Mouse (Mus musculus): ENCODE measurements around the gene Speg. TPM values are rescaled to one million over a fixed set of nuclear protein-coding genes. Genes with fewer than 3 reads are reported as not detected.

Speg gene
- polyA plus RNA-seq, 1 experiment from 2014 or later: 9.4 TPM

DNA sequence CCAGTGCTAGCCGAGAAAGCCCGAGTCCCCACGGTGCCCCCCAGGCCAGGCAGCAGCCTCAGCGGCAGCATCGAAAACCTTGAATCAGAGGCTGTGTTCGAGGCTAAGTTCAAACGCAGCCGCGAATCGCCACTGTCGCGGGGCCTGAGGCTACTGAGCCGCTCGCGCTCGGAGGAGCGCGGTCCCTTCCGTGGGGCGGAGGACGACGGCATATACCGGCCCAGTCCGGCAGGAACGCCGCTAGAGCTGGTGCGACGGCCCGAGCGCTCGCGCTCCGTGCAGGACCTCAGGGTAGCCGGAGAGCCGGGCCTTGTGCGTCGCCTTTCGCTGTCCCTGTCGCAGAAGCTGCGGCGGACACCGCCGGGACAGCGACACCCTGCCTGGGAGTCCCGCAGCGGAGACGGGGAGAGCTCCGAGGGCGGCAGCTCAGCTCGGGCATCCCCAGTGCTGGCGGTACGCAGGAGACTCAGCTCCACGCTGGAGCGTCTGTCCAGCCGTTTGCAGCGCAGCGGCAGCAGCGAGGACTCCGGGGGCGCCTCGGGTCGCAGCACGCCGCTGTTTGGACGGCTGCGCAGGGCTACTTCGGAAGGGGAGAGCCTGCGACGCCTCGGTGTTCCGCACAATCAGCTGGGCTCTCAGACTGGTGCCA lies 47.9 kb downstream of the Speg start:
- Histone ChIP-seq H3K4me2 (peak overlapping the region; percentile 52), H3K9me3 (replicated peaks) (no peaks in the 10 kb centered on the region), H3K9ac (no peak overlapping the region), H3K36me3 (replicated peaks) (no peaks in the 10 kb centered on the region), H3K27me3 (peaks cover 76% of the 10 kb centered on the region), H3K4me1 (replicated peaks) (peaks cover 11% of the 10 kb centered on the region), H3K4me3 (replicated peaks) (peak overlapping the region; percentile 23; the same call in 1 of the 2 replicates), H3K27ac (replicated peaks) (no peak overlapping the region)
- peak; percentile 25; the same call in 1 of the 2 replicates for ATAC-seq (ENCODE audit: insufficient read depth)
- 3% methylated on average over 71 of the region's 71 CpGs for WGBS (ENCODE audit: insufficient replicate concordance)

DNA sequence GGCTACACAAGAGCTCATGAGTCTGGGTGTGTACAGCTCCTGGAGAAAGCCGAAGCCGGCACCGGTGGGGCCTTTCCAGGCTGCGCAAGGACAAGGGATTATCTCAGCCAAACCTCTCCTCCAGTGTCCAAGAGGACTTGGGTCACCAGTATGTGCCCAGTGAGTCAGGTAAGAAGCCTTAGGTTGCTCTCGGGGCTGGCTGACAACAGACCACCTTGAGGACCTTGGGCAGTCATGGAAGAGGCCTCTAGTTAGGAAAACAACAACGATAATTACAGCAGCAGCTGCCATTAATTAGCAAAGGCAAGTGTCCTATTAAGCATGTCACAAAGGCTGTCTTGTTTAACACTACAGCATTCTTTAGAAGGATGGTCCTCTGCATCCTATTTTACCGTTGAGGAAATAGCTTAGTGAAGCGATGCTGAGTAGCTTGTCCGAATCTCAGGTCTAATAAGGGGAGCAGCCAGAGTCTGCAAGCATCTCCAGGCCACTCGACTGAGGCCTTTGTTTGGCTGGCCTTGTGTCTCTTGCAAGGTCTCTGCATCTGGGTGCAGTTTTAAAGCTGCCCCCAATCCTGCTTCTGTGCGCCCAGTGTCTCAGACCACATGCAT lies 48.8 kb downstream of the Speg start:
- H3K9me3 ChIP-seq (replicated peaks): no peaks in the 10 kb centered on the region
- no peaks in the 10 kb centered on the region for H3K36me3 ChIP-seq (replicated peaks)
- H3K27me3 ChIP-seq: peaks cover 76% of the 10 kb centered on the region
- no peak for ATAC-seq (ENCODE audit: insufficient read depth)
- H3K4me3 ChIP-seq (replicated peaks): no peak overlapping the region
- no peak overlapping the region for H3K9ac ChIP-seq
- H3K27ac ChIP-seq (replicated peaks): no peak overlapping the region
- peaks cover 11% of the 10 kb centered on the region for H3K4me1 ChIP-seq (replicated peaks)
- H3K4me2 ChIP-seq: no peak overlapping the region
- WGBS (ENCODE audit: insufficient replicate concordance): 59% methylated on average over 11 of the region's 11 CpGs

DNA sequence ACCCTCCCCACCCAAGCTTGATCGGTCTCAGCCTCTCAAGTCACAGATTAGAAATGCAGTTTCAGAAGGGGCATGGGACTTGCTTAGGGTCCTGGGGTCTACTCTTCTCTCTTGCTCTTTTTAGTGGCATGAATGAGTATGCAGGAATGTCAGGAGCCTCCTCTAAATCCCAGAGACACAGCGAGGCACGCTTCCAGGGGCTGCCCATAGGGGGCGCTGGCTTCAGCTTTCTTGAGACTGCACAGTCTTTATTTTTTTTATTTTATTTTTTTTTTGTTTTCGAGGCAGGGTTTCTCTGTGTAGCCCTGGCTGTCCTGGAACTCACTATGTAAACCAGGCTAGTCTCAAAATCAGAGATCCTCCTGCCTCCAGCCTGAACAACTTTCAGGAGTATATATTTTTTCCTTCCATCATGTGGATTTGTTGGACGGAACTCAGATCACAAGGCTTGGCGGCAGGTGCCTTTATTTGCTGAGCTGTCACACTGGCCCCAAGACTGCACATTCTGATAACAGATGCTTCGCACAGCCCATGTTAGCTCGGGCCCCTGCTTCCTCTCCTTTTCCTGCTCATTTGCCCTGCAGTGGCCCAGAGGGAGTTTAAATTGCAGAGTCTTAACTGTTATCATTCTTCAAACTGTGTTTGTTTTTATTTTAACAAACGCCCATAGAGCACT lies 50.8 kb downstream of the Speg start:
- 17% methylated on average over 10 of the region's 10 CpGs for WGBS (ENCODE audit: insufficient replicate concordance)

DNA sequence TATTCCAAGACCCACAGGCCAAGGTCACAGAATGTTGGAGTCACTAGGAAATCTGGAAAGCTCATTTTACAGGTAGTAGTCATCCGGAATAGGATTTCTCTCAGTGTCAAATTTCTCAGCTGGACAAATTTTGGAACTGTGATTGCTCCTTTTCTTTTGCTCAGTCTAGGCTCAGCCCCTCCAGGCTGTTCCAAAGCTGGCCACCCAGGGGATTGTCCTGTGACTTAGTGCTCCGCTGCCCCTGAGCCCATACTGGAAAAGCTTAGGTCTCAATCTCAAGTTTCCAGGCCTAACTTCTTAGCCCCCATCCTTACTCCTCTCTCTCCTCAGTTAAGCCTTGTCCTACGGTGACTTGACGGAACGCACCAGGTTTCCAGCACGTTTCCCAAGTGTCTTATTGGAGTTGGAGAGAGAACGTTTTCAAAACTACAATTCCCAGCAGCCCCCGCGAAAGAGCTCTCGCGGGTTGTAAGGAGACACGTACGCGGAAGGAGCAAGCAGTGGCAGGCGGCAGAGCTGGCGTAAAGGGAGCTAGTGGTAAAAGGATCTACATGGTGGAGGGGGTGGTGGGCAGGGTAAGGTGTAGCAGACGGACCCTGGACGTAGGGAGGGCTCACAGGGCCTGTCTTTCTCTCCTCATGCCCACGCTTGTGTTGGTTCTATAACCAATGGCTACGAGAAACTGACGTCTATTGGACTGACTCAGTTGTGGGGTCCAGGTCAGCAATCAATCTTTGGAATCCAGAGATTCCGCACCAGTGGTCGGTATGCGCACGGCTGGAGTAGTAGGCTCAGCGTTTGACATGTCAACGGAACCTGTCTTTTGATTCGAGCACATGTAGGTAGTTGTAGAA lies 60.6 kb downstream of the Speg start, which contains the start of gene Gmppa:
TSS of gene Gmppa (plus strand) at position 456 of the 854 bp plus-strand sequence.
- no peaks in the 10 kb centered on the region for H3K9me3 ChIP-seq (replicated peaks)
- peaks cover 20% of the 10 kb centered on the region for H3K27me3 ChIP-seq
- ATAC-seq (ENCODE audit: insufficient read depth): peak; percentile 73
- peaks cover 20% of the 10 kb centered on the region for H3K4me1 ChIP-seq (replicated peaks)
- peak within 1 kb of the TSS; percentile 64 for H3K9ac ChIP-seq
- 0 out of 2 replicates have a peak within 1 kb of the TSS, but pooled peaks have one; percentile 1 for H3K27ac ChIP-seq (replicated peaks)
- peak within 1 kb of the TSS; percentile 67 for H3K4me2 ChIP-seq
- peak within 1 kb of the TSS; percentile 69 for H3K4me3 ChIP-seq (replicated peaks)
- H3K36me3 ChIP-seq (replicated peaks): no peaks in the 10 kb centered on the region
- WGBS (ENCODE audit: insufficient replicate concordance): 5% methylated on average over 28 of the region's 28 CpGs

More for the DNA sequence above, 50.8 kb downstream of the Speg start:
- Histone ChIP-seq H3K9me3 (replicated peaks) (no peaks in the 10 kb centered on the region), H3K27me3 (peaks cover 66% of the 10 kb centered on the region), H3K4me2 (no peak overlapping the region), H3K4me3 (replicated peaks) (no peak overlapping the region), H3K27ac (replicated peaks) (no peak overlapping the region), H3K4me1 (replicated peaks) (peaks cover 11% of the 10 kb centered on the region), H3K36me3 (replicated peaks) (no peaks in the 10 kb centered on the region), H3K9ac (no peak overlapping the region)
- ATAC-seq (ENCODE audit: insufficient read depth): no peak

DNA sequence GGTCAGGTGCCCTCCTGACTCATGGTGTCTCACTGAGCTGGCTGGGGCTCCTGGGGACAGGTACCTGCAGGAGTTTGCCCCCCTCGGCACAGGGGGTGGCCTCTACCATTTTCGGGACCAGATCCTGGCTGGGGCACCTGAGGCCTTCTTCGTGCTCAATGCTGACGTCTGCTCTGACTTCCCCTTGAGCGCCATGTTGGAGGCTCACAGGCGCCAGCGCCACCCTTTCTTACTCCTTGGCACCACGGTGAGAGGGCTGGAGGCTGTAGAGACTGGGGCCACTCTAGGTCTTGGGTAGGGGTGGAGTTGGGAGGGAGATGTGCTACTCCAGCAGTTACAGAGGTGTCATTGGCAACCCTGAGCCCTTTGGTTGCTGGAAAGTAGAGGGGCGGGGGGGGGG lies 63.7 kb downstream of the Speg start:
- Histone ChIP-seq H3K4me1 (replicated peaks) (peaks cover 24% of the 10 kb centered on the region), H3K27ac (replicated peaks) (no peak overlapping the region), H3K27me3 (no peaks in the 10 kb centered on the region), H3K4me3 (replicated peaks) (no peak overlapping the region), H3K9ac (no peak overlapping the region), H3K4me2 (no peak overlapping the region), H3K36me3 (replicated peaks) (0 out of 2 replicates have a peak, but pooled peaks cover 3% of the 10 kb centered on the region), H3K9me3 (replicated peaks) (no peaks in the 10 kb centered on the region)
- ATAC-seq (ENCODE audit: insufficient read depth): no peak
- 76% methylated on average over 8 of the region's 9 CpGs for WGBS (ENCODE audit: insufficient replicate concordance)

DNA sequence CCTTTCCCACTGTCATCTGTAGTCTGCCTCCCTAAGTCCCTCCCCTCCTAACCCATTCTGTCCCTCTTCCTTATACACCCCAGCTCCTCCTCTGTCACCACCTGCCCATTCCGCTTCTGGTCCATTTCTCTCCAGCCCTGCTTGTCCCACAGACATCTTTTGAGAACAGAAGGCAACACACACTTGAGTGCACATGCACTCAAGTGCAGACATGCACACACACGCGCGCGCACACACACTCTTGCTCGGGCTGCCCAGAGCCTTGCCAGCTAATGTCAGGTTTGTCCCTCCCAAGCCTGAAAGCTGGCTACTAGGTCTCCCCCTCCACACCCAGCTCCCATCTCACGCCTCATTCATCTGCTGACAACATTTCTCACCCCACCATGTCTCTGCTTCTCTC lies 65.6 kb downstream of the Speg start:
- Histone ChIP-seq H3K4me1 (replicated peaks) (peaks cover 39% of the 10 kb centered on the region), H3K27me3 (peaks cover 4% of the 10 kb centered on the region; the same call in 1 of the 2 replicates), H3K27ac (replicated peaks) (no peak overlapping the region), H3K36me3 (replicated peaks) (0 out of 2 replicates have a peak, but pooled peaks cover 3% of the 10 kb centered on the region), H3K9me3 (replicated peaks) (no peaks in the 10 kb centered on the region), H3K4me3 (replicated peaks) (no peak overlapping the region), H3K4me2 (no peak overlapping the region), H3K9ac (no peak overlapping the region)
- WGBS (ENCODE audit: insufficient replicate concordance): 84% methylated on average over 7 of the region's 7 CpGs
- ATAC-seq (ENCODE audit: insufficient read depth): no peak

DNA sequence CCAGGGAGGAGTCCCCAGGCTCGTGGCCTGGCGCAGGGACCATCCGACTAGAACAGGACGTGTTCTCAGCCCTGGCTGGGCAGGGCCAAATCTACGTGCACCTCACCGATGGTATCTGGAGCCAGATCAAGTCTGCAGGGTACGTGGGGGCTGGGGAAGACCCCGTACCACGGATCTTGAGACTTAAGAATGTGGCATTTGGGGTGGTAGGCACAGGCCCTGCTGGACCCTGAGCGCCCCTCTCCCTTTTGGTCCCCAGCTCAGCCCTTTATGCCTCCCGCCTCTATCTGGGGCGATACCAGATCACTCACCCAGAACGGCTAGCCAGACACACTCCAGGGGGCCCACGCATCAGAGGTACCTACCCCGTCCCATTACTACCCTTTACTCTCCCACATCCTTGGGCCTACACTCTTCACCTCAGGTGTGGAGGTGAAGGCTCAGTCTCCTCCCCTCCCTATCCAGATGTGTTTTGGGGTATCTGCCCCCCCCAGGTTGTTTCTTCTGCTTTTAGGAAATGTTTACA lies 66.4 kb downstream of the Speg start:
- H3K4me2 ChIP-seq: no peak overlapping the region
- no peak for ATAC-seq (ENCODE audit: insufficient read depth)
- no peak overlapping the region for H3K27ac ChIP-seq (replicated peaks)
- H3K9me3 ChIP-seq (replicated peaks): no peaks in the 10 kb centered on the region
- H3K4me3 ChIP-seq (replicated peaks): no peak overlapping the region
- 80% methylated on average over 15 of the region's 15 CpGs for WGBS (ENCODE audit: insufficient replicate concordance)
- no peak overlapping the region for H3K9ac ChIP-seq
- peaks cover 42% of the 10 kb centered on the region for H3K4me1 ChIP-seq (replicated peaks)
- peaks cover 11% of the 10 kb centered on the region for H3K27me3 ChIP-seq
- 0 out of 2 replicates have a peak, but pooled peaks cover 3% of the 10 kb centered on the region for H3K36me3 ChIP-seq (replicated peaks)

DNA sequence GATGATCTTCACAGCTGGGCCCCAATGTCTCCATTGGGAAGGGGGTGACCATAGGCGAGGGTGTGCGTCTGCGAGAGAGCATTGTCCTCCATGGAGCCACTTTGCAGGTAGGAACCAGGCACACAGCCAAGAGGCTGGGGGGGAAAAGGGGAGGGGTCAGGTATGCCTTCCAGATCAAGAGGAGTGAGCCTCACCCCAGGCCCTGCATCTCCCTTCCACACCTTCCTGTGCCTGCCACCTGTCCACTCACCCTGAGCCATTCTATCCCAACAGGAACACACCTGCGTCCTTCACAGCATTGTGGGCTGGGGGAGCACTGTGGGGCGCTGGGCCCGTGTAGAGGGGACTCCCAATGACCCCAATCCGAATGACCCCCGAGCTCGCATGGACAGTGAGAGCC lies 67.1 kb downstream of the Speg start:
- Histone ChIP-seq H3K4me2 (no peak overlapping the region), H3K27ac (replicated peaks) (no peak overlapping the region), H3K36me3 (replicated peaks) (0 out of 2 replicates have a peak, but pooled peaks cover 3% of the 10 kb centered on the region), H3K4me3 (replicated peaks) (no peak overlapping the region), H3K4me1 (replicated peaks) (peaks cover 42% of the 10 kb centered on the region), H3K27me3 (peaks cover 18% of the 10 kb centered on the region), H3K9ac (no peak overlapping the region), H3K9me3 (replicated peaks) (no peaks in the 10 kb centered on the region)
- no peak for ATAC-seq (ENCODE audit: insufficient read depth)
- 64% methylated on average over 9 of the region's 9 CpGs for WGBS (ENCODE audit: insufficient replicate concordance)

- no peak overlapping the region for H3K27ac ChIP-seq (replicated peaks)
- 0 out of 2 replicates have a peak, but pooled peaks cover 3% of the 10 kb centered on the region for H3K36me3 ChIP-seq (replicated peaks)
- peaks cover 24% of the 10 kb centered on the region for H3K27me3 ChIP-seq
- H3K4me2 ChIP-seq: no peak overlapping the region
- 70% methylated on average over 8 of the region's 8 CpGs for WGBS (ENCODE audit: insufficient replicate concordance)
- H3K4me1 ChIP-seq (replicated peaks): peaks cover 44% of the 10 kb centered on the region
- H3K4me3 ChIP-seq (replicated peaks): no peak overlapping the region
- H3K9ac ChIP-seq: no peak overlapping the region
- no peaks in the 10 kb centered on the region for H3K9me3 ChIP-seq (replicated peaks)
- no peak for ATAC-seq (ENCODE audit: insufficient read depth)
These were observed 67.7 kb downstream of the Speg start for GRCm38 (mm10) chr1:75442811-75443210.

DNA sequence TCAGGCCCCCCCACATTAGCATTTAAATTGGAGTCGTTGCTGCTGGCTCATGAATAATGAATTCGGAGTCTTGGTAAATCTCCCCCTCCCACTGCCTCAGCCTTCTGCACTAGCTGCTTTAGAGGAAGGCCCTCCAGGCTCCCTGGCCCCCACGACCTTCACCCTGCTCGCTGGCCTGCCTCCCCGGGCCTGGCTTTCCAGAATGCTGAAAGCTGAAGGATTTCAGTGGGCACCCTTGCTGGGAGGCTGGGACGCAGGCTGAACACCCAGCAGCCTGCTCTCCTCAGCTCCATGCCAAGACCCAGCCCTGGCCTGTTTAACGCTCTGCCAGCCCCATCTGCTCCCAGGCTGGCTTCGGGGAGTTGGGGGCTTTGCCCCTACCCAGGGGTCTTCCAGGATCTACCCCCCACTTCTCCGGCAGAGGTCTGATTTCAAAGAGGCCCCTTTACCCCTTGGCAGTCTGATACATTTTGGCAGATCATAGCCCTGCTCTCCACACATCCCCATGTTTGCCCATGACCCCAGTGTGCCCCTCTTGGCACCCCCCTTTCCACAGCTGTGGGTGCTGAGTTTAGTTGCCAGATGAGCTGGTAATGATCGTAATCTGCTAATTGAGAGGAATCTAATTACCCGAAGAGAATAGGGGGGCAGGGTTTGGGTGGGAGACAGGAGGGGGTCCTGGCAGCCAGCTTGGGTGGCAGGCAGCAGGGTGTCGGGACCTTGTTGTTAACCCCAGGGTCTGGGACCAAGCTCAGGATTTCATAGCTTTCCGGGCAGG lies 68.3 kb downstream of the Speg start:
- Histone ChIP-seq H3K27ac (replicated peaks) (no peak overlapping the region), H3K9me3 (replicated peaks) (no peaks in the 10 kb centered on the region), H3K4me3 (replicated peaks) (no peak overlapping the region), H3K9ac (no peak overlapping the region), H3K4me1 (replicated peaks) (peaks cover 50% of the 10 kb centered on the region), H3K27me3 (peaks cover 30% of the 10 kb centered on the region), H3K4me2 (no peak overlapping the region), H3K36me3 (replicated peaks) (0 out of 2 replicates have a peak, but pooled peaks cover 3% of the 10 kb centered on the region)
- ATAC-seq (ENCODE audit: insufficient read depth): no peak
- 60% methylated on average over 13 of the region's 13 CpGs for WGBS (ENCODE audit: insufficient replicate concordance)
